Mouse (Mus musculus) G1E (cell line): ENCODE data around the gene Rtl8b.

Source experiments
- CTCF ChIP-seq: IDR thresholded peaks from 2 replicates; pipeline ENCODE4 v1.5.1; 2012; ENCODE audit warnings: low read depth, low read length, inconsistent platforms, mixed read lengths
- GATA2 ChIP-seq: IDR thresholded peaks from 2 replicates; pipeline ENCODE4 v1.6.1; 2012; ENCODE audit warnings: low read depth, low read length, inconsistent platforms, borderline replicate concordance
- TAL1 ChIP-seq: conservative IDR thresholded peaks from 2 replicates; pipeline ENCODE4 v1.6.1; 2012; ENCODE audit warnings: low read depth, low read length, inconsistent platforms, mixed read lengths

DNA sequence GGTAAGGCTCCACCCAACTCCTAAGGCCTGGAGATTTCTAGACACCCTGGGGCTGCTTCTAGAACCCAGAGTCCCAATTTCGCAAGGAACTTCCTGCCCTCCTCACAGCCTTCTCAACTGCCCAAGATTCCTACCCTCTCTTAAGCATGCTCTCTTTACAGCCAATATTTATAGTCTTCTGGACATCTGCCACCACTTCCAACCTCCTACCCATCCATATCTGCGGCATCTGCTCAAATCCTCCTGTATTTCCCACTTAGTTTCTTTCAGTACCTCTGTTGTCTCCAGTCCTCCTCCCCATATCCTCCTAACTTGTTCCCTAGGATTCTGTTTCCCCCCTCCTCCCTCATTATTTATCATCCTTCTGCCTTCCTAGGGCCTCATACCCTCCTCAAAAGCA, 29.0 kb upstream of the Rtl8b start:
- no peak for TF ChIP-seq CTCF
- TF ChIP-seq GATA2: no peak
- no peak for TF ChIP-seq TAL1
